Comparison of ENCODE assay signal across 14 mouse cellular contexts in genomic region chr8:108243270-108243669, GRCm38 (mm10).
A peak's percentile ranks its signal among the peaks of the same experiment; 100 is the strongest.
DNase-seq lines count a peak whose midpoint lies in the region; ATAC-seq lines count a peak whose summit lies in the region.
"Had no signal": no experiment of that assay in that cellular context is flagged by ENCODE, and none has a peak within 500 bp of the region (broad histone marks: within the 10 kb centered on the region; RNA-seq: fewer than 3 reads in every experiment).

No protein-coding gene starts in this region.

- no peak overlapping the region for H3K27ac ChIP-seq in heart, embryonic 10.5 days
- H3K27ac ChIP-seq in hindbrain, embryonic 15.5 days (replicated peaks), result peak overlapping the region; percentile 75; the same call in 1 of the 2 replicates
- peak overlapping the region; percentile 97 for H3K27ac ChIP-seq in midbrain, embryonic 13.5 days

- H3K36me3 ChIP-seq in heart, embryonic 10.5 days, result no peaks in the 10 kb centered on the region
- H3K36me3 ChIP-seq in hindbrain, embryonic 15.5 days, result no peaks in the 10 kb centered on the region
- H3K36me3 ChIP-seq in midbrain, embryonic 13.5 days, result no peaks in the 10 kb centered on the region

- H3K9ac ChIP-seq in hindbrain, embryonic 15.5 days, result no peak overlapping the region
- H3K9ac ChIP-seq in midbrain, embryonic 13.5 days (replicated peaks), result no peak overlapping the region; the same call in 1 of the 2 replicates

- H3K9me3 ChIP-seq in heart, embryonic 10.5 days, result no peaks in the 10 kb centered on the region
- no peaks in the 10 kb centered on the region for H3K9me3 ChIP-seq in hindbrain, embryonic 15.5 days
- no peaks in the 10 kb centered on the region for H3K9me3 ChIP-seq in midbrain, embryonic 13.5 days

- no peak overlapping the region for H3K4me2 ChIP-seq in hindbrain, embryonic 15.5 days
- peak overlapping the region; percentile 20; the same call in 1 of the 2 replicates for H3K4me2 ChIP-seq in midbrain, embryonic 13.5 days (replicated peaks)
- H3K4me2 ChIP-seq: liver, embryonic 11.5 days had no signal

- H3K27me3 ChIP-seq in heart, embryonic 10.5 days (ENCODE audit: insufficient read depth, poor library complexity, severe bottlenecking), result no peaks in the 10 kb centered on the region
- H3K27me3 ChIP-seq in hindbrain, embryonic 15.5 days, result peaks cover 17% of the 10 kb centered on the region
- peaks cover 5% of the 10 kb centered on the region; the same call in 1 of the 2 replicates for H3K27me3 ChIP-seq in midbrain, embryonic 13.5 days

- DNase-seq in heart, adult 11 months, result peak; percentile 25
- no peak for DNase-seq in heart, embryonic 10.5 days (ENCODE audit: low spot score)
- DNase-seq in embryo, embryonic 11 days, result peak; percentile 72
- no peak for DNase-seq in thymus, postnatal 25 days
- DNase-seq in spleen, postnatal 4 days (ENCODE audit: low spot score in 2 of 2), result no peak
- DNase-seq: adrenal gland, postnatal 36 days; kidney, postnatal 14 days; layer of hippocampus, postnatal 36 days; lung, postnatal 14 days had no signal

- ATAC-seq in hindbrain, embryonic 15.5 days (ENCODE audit: low FRiP score, low read depth), result no peak
- no peak for ATAC-seq in midbrain, embryonic 13.5 days
- ATAC-seq in erythroblast, adult 5-6 weeks (replicated peaks; ENCODE audit: low FRiP score, poor library complexity, severe bottlenecking), result no peak
- ATAC-seq: intestine, embryonic 16.5 days had no signal

- 61% methylated on average over 9 of the region's 9 CpGs for WGBS in heart, embryonic 10.5 days
- WGBS in hindbrain, embryonic 15.5 days, result 38% methylated on average over 9 of the region's 9 CpGs
- WGBS in midbrain, embryonic 13.5 days, result 15% methylated on average over 9 of the region's 9 CpGs

- peaks cover 20% of the 10 kb centered on the region for H3K4me1 ChIP-seq in heart, embryonic 10.5 days
- H3K4me1 ChIP-seq in hindbrain, embryonic 15.5 days (replicated peaks), result peaks cover 38% of the 10 kb centered on the region
- peaks cover 62% of the 10 kb centered on the region for H3K4me1 ChIP-seq in midbrain, embryonic 13.5 days (replicated peaks)

- H3K4me3 ChIP-seq in heart, embryonic 10.5 days, result no peak overlapping the region
- no peak overlapping the region for H3K4me3 ChIP-seq in hindbrain, embryonic 15.5 days
- no peak overlapping the region for H3K4me3 ChIP-seq in midbrain, embryonic 13.5 days (replicated peaks)

Comparison
In these comparisons a context has a peak if more than half of its experiments do, and no peak if none do; other contexts are left out.
1. DNase-seq: peak in heart, adult 11 months (single experiment) and embryo, embryonic 11 days (single experiment); none in heart, embryonic 10.5 days (single experiment), thymus, postnatal 25 days (single experiment) and spleen, postnatal 4 days (0 of 2).